Mouse (Mus musculus): ENCODE results near the gene St14.

DNA sequence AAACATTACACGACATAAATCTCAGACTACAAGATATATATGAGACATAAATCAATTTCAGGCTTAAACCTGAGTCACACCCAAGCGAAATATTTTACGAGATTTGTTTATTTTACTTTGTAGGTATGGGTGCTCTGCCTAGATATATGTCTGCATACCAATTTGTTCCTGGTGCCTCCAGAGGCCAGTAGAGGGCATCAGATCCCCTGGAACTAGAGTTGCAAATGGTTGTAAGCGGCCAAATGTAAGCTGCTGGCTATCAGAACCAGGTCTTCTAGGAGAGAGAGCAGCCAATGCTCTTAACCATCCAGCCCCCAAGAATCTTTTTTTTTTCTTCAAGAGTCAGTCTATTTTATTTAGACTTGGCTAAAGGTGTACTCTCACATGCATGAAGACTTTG lies 28.3 kb upstream of the St14 start:
- TF ChIP-seq USF1 (IDR thresholded peaks at IDR 0.05; ENCODE audit: low read depth) (no peak), CTCF (IDR thresholded peaks at IDR 0.05; ENCODE audit: control insufficient read depth, insufficient read depth, insufficient read length) (no peak), MYOD1 (IDR thresholded peaks at IDR 0.05; ENCODE audit: control insufficient read depth, insufficient read length, low read depth) (no peak), CEBPB (IDR thresholded peaks at IDR 0.05; ENCODE audit: low read depth) (no peak), MAX (IDR thresholded peaks at IDR 0.05) (no peak), FOSL1 (IDR thresholded peaks at IDR 0.05; ENCODE audit: insufficient read depth, low read length, poor library complexity, severe bottlenecking) (no peak)

All from C2C12 (cell line).